Mouse (Mus musculus) limb, embryonic 14.5 days (tissue): ENCODE data around the gene Ggct. TPM values are rescaled to one million over a fixed set of nuclear protein-coding genes. Genes with fewer than 3 reads are reported as not detected.

ENCODE experiments used
- ATAC-seq: fragments of 200-750 bp; cut with Nextera tagmentation; 2 replicates; pipeline ENCODE4 v1.8.0; 2017; ENCODE audit warnings: low read depth, moderate number of reproducible peaks, moderate TSS enrichment; ENCODE audit not compliant: low FRiP score
- DNase-seq: peaks from one replicate; pipeline ENCODE4 v3.0.0-alpha.2; 2015; ENCODE audit warnings: low spot score
- H3K27ac ChIP-seq: fragments of 300-500 bp; sonication (generic); replicated peaks from 2 replicates; pipeline ENCODE4 v1.5.1; 2014; ENCODE audit warnings: low read depth, mild to moderate bottlenecking, low read length, moderate library complexity, mixed read lengths
- H3K27me3 ChIP-seq: fragments of 300-500 bp; sonication (generic); 2 replicates; pipeline ENCODE4 v1.6.1; 2014; ENCODE audit warnings: low read length, mixed read lengths; ENCODE audit not compliant: control insufficient read depth, insufficient read depth
- H3K36me3 ChIP-seq: fragments of 300-500 bp; sonication (generic); 2 replicates; pipeline ENCODE4 v1.6.1; 2014; ENCODE audit warnings: mild to moderate bottlenecking, low read length, moderate library complexity, mixed read lengths; ENCODE audit not compliant: control insufficient read depth, insufficient read depth
- H3K4me1 ChIP-seq: fragments of 300-500 bp; sonication (generic); 2 replicates; pipeline ENCODE4 v1.6.1; 2014; ENCODE audit warnings: antibody characterized with exemption, low read length, mixed read lengths; ENCODE audit not compliant: control insufficient read depth, insufficient read depth
- H3K4me2 ChIP-seq: fragments of 300-500 bp; sonication (generic); replicated peaks from 2 replicates; pipeline ENCODE4 v1.6.1; 2014; ENCODE audit warnings: low read depth, mild to moderate bottlenecking, low read length, moderate library complexity; ENCODE audit not compliant: severe bottlenecking
- H3K4me3 ChIP-seq: fragments of 300-500 bp; sonication (generic); replicated peaks from 2 replicates; pipeline ENCODE4 v1.5.1; 2014; ENCODE audit warnings: low read length
- H3K9ac ChIP-seq: fragments of 300-500 bp; sonication (generic); 2 replicates; pipeline ENCODE4 v1.6.1; 2014; ENCODE audit warnings: mild to moderate bottlenecking, low read depth, low read length, moderate library complexity; ENCODE audit not compliant: severe bottlenecking
- H3K9me3 ChIP-seq: fragments of 300-500 bp; sonication (generic); 2 replicates; pipeline ENCODE4 v1.6.1; 2016; ENCODE audit warnings: low read length; ENCODE audit not compliant: control insufficient read depth
- POLR2A ChIP-seq: fragments of 200-500 bp; IDR thresholded peaks from 2 replicates; pipeline ENCODE4 v1.8.0; 2012; ENCODE audit warnings: inconsistent platforms, mild to moderate bottlenecking, moderate library complexity, borderline replicate concordance; ENCODE audit not compliant: insufficient read depth, insufficient read length; ENCODE audit errors: extremely low read depth
- WGBS: fragments of 180-500 bp; shearing (Covaris S2); extraction: QIAGEN DNeasy Blood & Tissue Kit; methylation state at CpG from one replicate; pipeline ENCODE4 v1.1.7; 2014; 5-methylcytosine and 5-hydroxymethylcytosine counted together
- polyA plus RNA-seq, 2 experiments: library from polyadenylated mRNA; depleted of rRNA in 1 of 2; stranded (reverse) in 1 of 2; unstranded in 1 of 2; fragments of >200 nt; fragmentation: Nextera tagmentation in 1 of 2; extraction: Ambion mirVana in 1 of 2; gene quantifications; 2 replicates each; pipeline versions ENCODE4 v1.2.1 to v1.2.3; 2012 to 2014

The Ggct gene
- polyA plus RNA-seq, 2 experiments, result 4.0 to 11.4 TPM

- WGBS, result 16% methylated on average over 5 of the region's 5 CpGs
- no peaks in the 10 kb centered on the region for H3K27me3 ChIP-seq
- DNase-seq, result peak; percentile 30
- ATAC-seq, result no peak; the same call in 1 of the 2 replicates
- no peaks in the 10 kb centered on the region for H3K4me1 ChIP-seq
- no peaks in the 10 kb centered on the region for H3K36me3 ChIP-seq
- H3K9me3 ChIP-seq, result no peaks in the 10 kb centered on the region
- H3K4me3 ChIP-seq, result no peak overlapping the region
- no peak overlapping the region for H3K27ac ChIP-seq
- H3K9ac ChIP-seq, result no peak overlapping the region
- no peak overlapping the region; the same call in 1 of the 2 replicates for H3K4me2 ChIP-seq
- no peak for TF ChIP-seq POLR2A
Observed at GRCm38 (mm10) chr6:55016236-55016635, 23.5 kb upstream of the Ggct start.

DNA sequence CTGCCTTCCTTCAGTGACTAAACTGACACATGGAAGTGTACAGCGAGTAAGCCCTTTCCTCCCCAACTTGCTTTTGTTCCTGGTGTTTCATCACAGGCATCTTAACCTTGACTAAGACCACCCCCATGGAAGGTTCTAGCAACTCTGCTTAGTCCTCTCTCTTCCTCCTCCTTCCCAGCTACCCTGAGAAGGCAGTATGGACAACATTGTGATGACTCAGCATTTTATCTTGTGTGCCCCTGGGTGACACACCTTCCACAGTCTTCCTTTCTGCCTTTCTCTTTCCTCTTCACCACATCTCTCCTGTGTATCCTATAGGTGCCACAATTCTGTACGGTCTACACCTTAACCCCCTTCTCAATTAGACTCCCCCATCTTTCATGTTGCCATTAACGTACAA, 21.4 kb upstream of the Ggct start:
- Histone ChIP-seq H3K9ac (no peak overlapping the region), H3K9me3 (no peaks in the 10 kb centered on the region), H3K4me3 (no peak overlapping the region), H3K4me2 (no peak overlapping the region), H3K4me1 (no peaks in the 10 kb centered on the region), H3K27ac (no peak overlapping the region), H3K36me3 (no peaks in the 10 kb centered on the region), H3K27me3 (no peaks in the 10 kb centered on the region)
- 89% methylated on average over 3 of the region's 3 CpGs for WGBS
- ATAC-seq (no peak), DNase-seq (no peak)
- TF ChIP-seq POLR2A, result no peak

GRCm38 (mm10) chr6:55012516-55012915, 19.8 kb upstream of the Ggct start:
- TF ChIP-seq POLR2A, result no peak
- ATAC-seq, result no peak
- no peaks in the 10 kb centered on the region for H3K27me3 ChIP-seq

DNA sequence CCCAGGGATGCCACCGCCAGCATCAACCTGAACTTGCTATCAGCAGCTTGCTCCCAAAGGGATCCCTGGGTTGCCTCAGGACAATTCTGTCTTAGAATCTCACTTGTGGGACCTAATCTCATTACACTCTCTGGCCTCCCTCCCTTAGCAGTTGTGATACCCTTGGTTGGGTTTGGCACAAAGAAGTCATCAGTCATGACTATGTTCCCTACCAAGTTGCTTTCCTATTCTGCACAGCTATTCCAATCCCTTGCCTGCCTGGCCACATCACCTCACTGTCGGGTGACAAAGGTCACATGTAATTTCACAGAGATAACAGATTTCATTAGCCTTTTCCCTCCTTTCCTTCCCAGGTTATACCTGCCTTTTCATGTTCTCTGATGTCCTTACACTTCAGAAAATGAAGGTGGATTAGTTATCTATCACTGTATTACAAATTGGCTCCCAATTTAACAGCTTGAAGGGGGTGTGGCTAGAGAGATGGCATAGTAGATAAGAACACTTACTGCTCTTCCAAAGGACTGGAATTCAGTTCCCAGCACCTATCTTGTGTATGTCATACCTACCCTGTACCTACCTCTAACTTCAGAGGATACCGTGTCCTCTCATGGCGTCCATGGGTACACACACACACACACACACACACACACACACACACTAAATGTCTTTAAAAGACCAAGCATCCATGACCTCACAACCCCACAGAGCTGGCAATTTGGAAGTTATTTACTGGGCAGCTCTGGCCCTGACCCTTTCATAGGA, 17.8 kb upstream of the Ggct start:
- no peak for TF ChIP-seq POLR2A
- 86% methylated on average over 3 of the region's 4 CpGs for WGBS
- H3K9me3 ChIP-seq, result no peaks in the 10 kb centered on the region
- H3K4me1 ChIP-seq, result no peaks in the 10 kb centered on the region
- peak overlapping the region; percentile 11; the same call in 1 of the 2 replicates for H3K4me2 ChIP-seq
- H3K36me3 ChIP-seq, result no peaks in the 10 kb centered on the region
- H3K27me3 ChIP-seq, result no peaks in the 10 kb centered on the region
- peak overlapping the region; percentile 89; the same call in 1 of the 2 replicates for H3K27ac ChIP-seq
- DNase-seq, result no peak
- H3K9ac ChIP-seq, result no peak overlapping the region
- no peak overlapping the region for H3K4me3 ChIP-seq
- no peak for ATAC-seq

More at GRCm38 (mm10) chr6:55012516-55012915, 19.8 kb upstream of the Ggct start:
- no peaks in the 10 kb centered on the region for H3K9me3 ChIP-seq
- no peak overlapping the region for H3K4me3 ChIP-seq
- H3K36me3 ChIP-seq, result no peaks in the 10 kb centered on the region
- 79% methylated on average over 7 of the region's 7 CpGs for WGBS
- H3K9ac ChIP-seq, result no peak overlapping the region
- DNase-seq, result no peak
- H3K4me2 ChIP-seq, result no peak overlapping the region
- H3K4me1 ChIP-seq, result no peaks in the 10 kb centered on the region
- no peak overlapping the region for H3K27ac ChIP-seq

DNA sequence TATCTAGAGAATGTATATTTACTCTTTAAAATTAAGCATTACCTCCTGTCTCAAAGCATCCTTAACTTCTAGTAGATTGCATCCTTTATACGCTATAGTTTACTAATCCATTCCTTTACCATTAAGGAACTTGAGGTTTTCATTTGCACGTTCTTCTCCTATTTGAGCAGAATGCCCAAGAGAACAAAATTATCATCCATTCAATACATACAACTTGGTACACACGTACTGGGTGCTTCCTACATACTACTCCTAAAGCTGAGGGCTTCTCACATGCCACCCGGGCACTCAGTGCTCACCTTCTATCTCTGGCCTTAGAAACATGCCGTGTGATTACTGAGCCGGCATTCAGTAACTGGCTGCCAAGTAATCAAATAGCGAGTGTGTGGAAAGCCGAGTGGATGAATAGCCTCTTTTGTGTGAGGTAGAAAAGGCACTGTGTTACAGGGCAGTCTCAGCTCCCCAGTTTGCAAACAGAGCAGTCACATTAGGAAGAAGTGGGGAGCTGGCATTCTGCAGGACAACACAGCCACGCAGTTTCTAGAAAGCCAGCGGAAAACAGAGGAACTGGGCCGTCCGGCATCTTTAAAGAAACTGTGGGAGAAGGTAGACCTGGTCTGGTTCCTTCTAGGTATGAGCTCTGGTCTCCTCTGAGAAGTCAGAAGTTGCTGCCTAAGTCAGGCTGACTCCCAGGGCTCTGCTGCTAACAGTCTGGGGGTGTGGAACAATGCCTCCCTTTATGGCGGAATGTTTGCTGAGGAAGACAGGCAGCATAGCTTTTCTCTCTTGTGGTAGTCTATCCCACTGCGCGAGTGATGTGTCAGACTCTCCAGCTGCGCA, 16.9 kb upstream of the Ggct start:
- H3K4me3 ChIP-seq, result peak overlapping the region; percentile 16; the same call in 1 of the 2 replicates
- H3K27me3 ChIP-seq, result no peaks in the 10 kb centered on the region
- H3K4me1 ChIP-seq, result no peaks in the 10 kb centered on the region
- no peaks in the 10 kb centered on the region for H3K9me3 ChIP-seq
- peak overlapping the region; percentile 89 for H3K27ac ChIP-seq
- H3K36me3 ChIP-seq, result no peaks in the 10 kb centered on the region
- ATAC-seq (peak; percentile 67), DNase-seq (peak; percentile 14)
- no peak overlapping the region for H3K9ac ChIP-seq
- 0 out of 2 replicates have a peak, but pooled peaks have one; percentile 18 for TF ChIP-seq POLR2A
- peak overlapping the region; percentile 37 for H3K4me2 ChIP-seq
- 33% methylated on average over 16 of the region's 16 CpGs for WGBS
